Mouse (Mus musculus): ENCODE results near the gene Arhgef11.
A peak's percentile ranks its signal among the peaks of the same experiment; 100 is the strongest.

Arhgef11 gene

DNA sequence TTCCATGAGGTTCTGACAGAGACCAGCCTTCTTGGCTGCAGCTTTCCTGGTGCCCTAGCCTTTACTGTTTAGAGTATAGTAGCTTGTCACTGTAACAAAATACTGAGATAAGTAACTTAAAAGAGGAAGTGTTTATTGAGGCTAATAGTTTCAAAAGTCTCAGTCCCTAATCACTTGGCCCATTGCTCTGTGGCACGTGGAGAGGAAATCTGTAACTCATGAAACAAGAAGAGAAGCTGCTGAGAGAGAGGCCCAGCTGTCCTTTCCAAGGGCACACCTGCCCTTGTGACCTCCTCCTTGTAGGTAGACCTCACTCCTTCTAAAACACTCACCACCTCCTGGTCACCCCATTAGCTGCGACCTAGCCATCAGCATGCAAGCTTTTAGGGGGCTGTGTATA is 101.2 kb downstream of the Arhgef11 start:
- DNase-seq: no peak

DNA sequence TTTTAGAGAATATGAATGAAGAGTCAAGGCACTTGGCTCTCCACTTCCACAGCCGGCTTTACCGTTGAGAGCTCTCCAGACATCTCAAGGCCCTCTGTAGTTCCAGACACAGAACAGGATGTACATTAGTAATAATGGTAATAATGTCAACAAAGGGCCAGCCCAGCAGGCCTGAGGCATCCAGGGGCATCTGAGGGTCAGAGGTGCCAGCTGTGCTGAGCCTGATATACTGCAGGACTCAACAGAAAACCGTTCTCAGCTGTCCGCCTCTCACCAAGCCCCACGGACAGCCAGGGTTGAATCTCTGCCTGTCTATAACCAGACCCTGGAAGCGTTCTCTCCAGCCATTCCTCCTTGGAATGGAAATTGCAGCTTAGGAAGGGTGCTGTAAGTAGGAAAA is 107.2 kb downstream of the Arhgef11 start:
- DNase-seq: no peak

DNA sequence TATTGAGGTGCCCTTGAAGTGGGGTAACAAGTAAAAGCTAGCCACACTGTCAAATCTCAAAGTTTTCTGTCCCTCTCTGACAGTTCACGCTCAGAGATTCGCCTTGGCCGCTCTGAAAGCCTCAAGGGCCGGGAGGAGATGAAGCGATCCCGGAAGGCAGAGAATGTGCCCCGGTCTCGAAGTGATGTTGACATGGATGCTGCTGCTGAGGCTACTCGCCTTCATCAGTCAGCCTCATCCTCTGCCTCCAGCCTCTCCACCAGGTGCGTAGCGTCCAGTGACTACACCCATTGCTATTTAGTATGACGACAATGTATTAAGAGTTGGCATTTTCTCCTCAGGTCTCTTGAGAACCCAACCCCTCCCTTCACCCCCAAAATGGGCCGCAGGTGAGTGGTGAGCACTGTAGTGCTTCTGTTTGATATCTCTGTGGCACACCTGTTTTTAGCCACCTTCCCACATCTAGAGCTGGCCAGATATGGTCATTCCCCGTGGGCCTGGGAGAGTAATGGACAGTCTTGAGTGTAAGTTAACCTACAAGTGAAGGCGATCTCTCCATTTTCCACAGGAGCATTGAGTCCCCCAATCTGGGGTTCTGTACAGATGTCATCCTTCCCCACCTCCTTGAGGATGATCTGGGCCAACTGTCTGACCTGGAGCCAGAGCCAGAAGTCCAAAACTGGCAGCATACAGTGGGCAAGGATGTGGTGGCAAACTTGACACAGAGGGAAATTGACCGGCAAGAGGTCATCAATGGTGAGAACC is 108.2 kb downstream of the Arhgef11 start:
- DNase-seq: no peak

DNA sequence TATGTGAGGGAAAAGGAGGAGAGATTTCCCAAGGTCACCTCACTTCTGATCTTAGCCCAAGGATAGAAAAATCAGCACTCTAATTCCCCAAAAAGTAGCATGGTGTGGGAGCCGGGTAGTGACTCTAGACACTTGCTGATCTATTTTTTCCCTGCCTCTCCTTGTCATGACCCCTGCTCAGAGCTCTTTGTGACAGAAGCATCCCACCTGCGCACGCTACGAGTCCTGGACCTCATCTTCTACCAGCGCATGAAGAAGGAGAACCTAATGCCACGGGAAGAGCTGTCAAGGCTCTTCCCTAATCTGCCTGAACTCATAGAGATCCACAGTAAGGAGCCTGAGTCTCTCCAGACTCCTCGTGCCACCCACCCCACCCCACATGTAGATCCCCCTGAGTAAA is 108.8 kb downstream of the Arhgef11 start:
- no peak for DNase-seq

DNA sequence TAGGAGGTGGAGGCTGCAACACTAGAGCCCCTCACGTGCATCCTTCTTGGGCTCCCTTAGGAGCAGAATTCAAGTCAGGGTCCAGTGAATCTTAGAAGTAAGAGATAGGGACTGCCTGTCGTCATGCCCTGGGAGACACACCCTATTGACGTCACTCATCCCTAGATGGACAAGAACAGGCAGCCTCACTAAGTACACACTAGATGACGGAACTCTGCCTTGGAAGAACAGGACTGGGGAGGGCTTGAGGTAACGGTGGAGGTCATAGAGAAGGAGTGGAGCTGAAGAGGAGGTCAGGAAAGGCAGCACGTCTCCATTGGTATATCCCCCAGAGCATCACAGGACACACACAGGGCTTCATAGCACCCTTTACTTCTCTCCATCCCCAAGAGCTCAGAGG is 111.3 kb downstream of the Arhgef11 start:
- DNase-seq: no peak

DNA sequence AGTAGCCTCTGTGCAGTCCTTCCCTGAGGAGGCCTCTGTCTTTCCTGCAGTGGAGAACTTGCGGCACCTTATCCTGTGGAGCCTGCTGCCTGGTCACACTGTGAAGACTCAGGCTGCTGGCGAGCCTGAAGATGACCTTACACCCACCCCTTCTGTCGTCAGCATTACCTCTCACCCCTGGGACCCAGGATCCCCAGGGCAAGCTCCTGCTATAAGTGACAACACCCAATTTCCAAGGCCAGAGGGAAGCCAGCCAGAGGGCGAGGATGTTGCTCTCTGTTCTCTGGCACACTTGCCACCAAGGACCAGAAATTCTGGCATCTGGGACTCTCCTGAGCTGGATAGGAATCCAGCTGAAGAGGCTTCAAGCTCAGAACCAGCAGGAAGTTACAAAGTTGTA is 115.7 kb downstream of the Arhgef11 start:
- DNase-seq: no peak

DNA sequence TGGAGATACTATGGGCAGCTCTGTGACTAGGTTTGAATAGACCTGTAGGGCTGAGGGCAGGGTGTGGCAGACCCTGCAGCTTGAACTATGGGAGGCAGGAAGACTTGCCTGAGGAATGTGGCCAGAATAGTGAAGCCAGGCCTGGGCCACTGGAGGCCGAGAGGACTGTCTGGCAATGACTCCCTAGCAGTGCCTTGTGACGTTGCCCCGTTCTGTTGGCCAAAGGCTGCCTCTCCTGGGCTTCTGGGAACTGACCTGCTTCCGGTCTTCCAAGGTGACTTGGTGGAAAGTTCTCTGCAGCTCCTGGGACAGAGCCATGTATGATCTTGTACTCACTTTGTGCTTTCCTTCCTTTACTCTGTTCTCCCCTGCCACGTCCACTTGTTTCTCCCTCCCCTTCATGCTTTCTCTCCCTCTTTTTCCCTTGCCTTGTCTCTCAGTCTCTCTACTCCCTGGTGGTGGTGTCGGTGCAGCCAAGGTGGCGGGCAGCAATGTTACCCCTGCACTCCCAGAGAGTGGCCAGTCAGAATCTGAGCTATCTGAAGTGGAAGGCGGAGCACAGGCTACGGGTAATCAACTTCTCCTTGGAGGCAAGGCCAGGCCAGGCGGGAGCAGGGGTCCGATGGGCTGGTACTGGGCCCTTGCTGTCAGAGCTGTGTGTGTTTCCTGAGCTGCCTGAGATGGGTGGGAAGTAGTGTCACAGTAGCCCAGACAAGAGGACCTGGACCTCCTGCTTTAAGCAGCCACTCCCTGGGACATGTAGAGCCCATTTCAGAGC is 116.8 kb downstream of the Arhgef11 start:
- no peak for DNase-seq

DNA sequence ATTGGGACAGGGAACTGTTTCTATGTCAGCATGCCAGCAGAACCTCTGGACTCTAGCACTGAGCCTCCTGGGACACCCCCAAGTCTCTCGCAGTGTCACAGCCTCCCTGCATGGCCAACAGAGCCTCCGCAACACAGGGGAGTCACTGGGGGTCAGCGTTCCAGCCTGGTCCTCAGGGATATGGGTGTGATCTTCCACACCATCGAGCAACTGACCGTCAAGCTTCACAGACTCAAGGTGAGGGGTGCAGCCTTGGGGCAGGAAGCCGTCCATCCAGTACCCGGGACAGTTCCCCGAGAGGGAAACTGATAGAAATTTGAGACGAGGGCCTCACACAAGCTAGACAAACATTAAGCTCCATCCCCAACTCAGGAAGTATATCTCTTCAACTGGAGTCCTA is 118.0 kb downstream of the Arhgef11 start:
- DNase-seq: no peak

DNA sequence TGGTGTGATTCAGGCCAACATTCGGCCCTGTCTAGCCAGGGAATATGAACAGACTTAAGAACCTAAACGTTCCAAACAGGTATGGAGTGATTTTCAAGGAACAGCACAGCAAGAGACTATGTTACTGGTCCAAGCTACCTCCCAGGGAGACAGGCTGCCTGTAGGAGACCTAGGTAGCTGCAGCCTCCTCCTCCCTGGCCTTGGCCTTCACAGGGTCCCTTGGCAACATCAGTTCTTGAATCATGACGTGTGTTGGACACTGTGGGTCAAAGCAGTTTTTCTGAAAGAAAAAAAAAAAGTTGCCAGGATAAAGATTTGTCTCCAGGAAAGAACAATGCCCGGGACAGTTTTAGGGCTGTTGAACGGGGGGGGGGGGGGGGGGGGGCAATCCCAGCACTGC is 121.5 kb downstream of the Arhgef11 start:
- DNase-seq: no peak

DNA sequence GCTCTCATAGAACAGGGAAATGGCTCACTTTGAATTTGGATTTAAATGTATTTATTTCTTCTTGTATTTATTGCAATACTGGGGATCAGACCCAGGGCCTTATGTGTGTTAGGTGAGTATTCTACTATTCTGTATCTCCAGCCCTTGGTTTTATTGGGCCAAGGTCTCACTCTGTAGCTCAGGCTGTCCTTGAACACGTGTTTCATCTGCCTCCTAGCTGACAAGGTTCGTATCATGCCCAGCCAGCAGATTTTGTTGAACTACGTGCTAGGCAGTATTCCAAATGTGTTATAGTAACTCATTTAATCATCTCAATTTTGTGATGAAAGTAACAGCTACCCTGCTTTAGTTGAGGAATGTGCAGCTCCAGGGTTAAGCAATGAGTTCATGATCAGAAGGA is 124.7 kb downstream of the Arhgef11 start:
- no peak for DNase-seq

DNA sequence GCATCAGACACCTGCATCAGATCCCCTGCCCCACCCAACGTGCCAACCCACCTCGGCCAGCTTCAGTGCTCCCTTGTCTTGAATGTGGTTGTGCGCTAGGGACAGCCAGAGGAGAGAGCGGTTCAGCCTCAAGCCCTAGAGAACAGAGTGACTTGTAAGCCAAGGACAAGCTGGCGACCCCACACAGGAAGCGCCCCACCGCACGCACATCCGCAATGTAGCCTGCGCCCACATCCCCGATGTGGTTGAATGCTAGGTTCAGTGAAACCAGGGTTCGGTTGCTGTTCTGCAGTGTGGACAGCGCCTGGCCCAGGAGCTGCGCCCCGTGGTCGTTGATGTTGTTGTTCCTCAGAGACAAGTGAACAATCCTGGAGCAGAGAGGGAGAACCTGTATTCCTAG is 125.4 kb downstream of the Arhgef11 start:
- DNase-seq: no peak

DNA sequence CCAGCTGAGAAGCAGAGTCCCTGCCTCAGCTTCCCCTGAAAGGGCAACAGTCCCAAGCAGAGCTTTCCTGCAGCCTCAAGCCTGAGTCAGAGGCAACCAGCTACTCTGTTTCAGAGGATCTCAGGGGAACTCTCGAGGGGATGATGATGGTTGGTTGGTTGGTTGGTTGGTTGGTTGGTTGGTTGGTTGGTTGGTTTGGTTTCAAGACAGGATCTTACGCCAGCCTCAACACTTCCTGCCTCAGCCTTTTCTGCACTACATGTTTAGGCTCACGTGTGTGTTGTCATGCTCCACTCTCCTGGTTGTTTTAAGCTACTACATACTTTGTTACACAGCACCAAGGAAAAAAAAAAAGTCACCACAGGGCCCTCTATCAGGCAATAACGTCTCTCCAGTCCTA is 126.6 kb downstream of the Arhgef11 start:
- no peak for DNase-seq

DNA sequence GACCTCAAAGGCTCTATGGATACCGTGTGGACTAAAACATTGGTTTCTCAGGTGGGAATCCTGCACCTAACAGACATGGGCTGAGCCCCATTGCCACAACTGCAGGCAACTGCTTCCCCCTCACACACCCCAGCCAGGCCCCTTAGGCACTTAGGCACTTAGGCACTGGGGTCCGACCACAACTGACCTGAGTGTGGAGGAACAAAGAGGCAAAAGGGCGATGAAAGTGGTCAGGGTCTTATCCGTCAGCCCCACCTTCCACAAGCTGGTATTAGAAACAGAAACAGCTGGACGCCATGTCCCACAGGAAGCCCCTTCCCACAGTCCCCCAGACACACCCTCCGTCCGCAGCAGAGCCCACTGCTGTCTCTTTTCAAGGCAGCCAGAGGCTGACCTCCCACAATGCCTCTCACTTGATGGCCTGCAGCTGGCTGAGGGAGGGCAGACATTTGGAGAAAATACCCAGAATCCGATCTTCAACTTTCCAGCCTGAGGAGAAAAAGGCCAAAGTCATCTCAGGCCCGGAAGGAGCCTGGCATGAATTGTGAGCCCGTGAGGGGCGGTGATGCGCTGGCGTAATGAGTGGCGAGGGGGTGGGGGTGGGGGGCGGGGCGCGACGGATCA is 127.8 kb downstream of the Arhgef11 start:
- no peak for DNase-seq

DNA sequence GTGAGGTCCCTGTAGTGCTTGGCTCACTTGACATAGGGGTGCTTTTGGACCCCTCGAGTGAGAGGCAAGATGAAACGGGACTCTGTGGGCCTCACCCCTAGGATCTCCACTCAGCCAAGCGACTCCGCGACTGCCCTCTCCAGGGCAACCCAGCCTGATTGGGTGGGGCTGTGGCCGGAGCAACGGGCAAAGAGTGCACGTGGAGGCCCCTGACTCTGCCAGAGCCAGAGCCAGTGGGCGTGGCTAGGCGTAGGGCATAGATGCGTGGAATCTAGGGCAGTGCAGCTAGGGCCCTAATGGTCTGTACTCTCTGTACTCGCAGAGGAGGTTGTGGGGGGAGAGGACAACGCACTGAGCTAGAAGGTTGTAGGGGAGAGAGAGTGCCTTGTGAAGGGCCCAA is 131.1 kb downstream of the Arhgef11 start, which contains the start of gene Lrrc71:
TSS of gene Lrrc71 (minus strand) at position 195 of the 400 bp plus-strand sequence.
- DNase-seq: no peak

DNA sequence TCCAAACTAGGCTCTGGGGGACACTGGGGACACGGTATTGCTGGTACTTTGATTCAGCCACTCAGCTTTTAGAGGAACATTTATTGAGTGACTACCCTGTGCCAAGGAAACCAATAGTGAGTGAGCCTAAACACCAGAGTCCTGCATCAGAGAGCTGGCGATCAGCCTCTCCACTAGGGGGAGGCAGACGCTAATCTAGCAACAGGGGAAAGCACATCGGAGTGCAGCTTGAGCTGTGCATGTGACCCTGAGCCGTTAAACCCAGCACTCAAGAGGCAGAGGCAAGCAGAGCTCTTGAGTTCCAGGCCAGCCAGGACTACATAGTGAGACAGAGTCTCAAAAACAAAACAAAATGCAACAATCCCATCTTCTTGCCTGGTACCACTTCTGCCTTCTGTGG is 131.7 kb downstream of the Arhgef11 start:
- DNase-seq: peak; percentile 48

DNA sequence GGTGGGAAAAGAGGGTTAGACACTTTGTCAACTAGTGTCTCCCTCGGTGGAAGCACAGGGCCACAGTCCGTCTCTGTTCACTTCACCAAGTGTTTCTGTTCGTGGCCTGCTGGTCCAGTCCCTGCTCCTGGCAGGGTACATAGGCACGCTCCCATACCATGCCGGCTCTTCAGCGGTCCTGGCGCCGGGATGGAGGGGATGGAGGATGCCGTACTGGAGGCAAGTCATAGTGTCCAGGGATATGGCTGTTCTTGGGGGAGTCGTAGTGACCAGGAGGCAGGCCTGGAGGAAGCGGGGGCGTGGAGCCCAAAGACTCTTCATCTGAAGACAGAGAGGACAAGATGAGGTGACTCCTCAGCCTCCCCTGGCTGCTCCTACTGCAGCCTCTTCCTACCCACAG is 132.6 kb downstream of the Arhgef11 start:
- DNase-seq: no peak

DNA sequence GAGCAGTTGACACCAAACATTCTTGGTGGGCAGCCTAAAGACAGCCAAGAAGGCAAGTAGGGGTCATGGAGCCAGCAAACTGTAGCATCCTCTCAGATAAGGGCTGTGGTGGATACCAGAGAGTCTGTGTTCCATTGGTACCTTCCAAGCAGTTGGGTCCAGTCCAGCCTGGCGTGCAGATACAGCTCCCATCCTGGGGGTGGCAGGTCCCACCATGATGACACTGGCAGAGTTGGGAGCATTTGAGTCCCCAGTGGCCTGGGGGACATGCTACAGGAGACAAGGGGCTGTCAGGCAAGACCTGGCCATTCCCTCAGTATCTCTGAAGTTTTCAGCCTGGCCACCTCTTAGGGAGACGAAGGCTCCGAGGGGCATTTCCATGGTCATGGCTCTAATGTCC is 135.2 kb downstream of the Arhgef11 start:
- DNase-seq: no peak

DNA sequence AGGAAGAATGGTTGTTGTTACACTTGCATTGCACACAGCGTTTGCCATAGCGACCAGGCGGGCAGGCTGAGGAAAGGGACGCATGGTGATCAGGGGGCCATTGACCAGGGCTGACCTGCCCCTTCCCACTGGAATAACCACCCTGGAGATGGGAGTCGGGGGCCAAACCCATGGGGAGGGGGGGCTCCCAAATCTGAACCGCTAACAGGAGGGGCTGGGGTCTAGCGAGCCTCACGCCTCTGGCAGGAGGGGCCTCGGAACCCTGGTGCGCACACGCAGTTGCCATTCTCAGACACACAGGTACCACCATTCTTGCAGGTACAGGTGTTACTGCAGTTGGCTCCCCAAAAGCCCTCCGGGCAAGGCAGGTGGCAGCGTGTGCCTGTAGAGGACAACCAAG is 136.5 kb downstream of the Arhgef11 start:
- DNase-seq: no peak

DNA sequence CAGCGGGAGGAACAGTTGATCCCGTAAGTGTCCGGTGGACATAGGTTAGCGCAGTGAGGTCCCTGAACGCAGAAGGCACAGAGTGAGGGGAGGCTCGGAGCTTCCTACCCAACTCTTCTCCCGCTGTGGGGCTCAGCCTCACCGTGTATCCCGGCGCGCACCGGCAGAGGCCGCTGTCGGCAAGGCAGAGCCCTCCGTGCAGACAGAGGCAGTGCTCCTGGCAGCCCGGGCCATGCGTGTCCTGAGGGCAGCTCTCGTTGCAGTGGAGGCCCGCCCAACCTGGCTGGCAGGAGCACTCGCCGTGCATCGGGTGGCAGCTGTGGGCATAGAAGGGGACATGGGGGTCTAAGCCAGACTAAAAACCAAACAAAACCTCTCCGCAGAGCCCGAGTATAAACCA is 138.6 kb downstream of the Arhgef11 start:
- peak; percentile 75 for DNase-seq

DNA sequence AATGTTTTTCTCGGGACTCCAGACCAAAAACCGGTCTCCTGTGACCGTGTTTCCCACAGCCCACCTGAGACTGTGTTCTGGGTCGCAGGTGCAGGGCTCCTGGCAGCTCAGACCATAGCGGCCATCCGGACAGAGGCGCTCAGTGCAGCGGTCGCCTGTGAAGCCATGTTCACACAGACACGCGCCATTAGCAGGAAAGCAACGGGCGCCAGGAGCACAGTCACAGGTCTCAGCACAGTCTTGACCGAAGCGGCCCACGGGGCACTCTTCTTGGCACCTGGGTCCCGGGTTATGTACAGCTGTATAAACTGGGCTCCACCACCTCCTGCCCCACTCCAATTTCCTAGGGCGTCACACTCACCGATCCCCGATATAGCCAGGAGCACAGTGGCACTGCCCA is 139.1 kb downstream of the Arhgef11 start:
- no peak for DNase-seq

DNA sequence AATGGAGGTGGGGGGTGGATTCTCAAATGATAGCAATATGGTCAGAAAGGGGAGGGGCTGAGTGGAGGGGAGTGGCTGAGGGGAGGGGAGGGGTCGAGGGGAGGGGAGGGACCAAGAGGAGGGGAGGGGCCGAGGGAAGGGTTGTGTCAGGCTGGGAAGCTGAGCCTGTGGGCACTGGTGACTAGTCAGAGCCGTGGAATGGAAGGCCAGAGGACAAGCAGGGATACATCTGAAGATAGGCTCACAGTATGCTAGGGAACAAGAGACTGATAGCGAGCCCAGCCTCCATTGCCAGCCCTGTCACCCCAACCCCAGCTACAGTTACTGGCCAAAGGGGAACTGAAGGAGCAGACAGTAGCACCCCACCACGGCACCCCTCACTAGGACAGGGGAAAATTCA is 141.3 kb downstream of the Arhgef11 start:
- no peak for DNase-seq

DNA sequence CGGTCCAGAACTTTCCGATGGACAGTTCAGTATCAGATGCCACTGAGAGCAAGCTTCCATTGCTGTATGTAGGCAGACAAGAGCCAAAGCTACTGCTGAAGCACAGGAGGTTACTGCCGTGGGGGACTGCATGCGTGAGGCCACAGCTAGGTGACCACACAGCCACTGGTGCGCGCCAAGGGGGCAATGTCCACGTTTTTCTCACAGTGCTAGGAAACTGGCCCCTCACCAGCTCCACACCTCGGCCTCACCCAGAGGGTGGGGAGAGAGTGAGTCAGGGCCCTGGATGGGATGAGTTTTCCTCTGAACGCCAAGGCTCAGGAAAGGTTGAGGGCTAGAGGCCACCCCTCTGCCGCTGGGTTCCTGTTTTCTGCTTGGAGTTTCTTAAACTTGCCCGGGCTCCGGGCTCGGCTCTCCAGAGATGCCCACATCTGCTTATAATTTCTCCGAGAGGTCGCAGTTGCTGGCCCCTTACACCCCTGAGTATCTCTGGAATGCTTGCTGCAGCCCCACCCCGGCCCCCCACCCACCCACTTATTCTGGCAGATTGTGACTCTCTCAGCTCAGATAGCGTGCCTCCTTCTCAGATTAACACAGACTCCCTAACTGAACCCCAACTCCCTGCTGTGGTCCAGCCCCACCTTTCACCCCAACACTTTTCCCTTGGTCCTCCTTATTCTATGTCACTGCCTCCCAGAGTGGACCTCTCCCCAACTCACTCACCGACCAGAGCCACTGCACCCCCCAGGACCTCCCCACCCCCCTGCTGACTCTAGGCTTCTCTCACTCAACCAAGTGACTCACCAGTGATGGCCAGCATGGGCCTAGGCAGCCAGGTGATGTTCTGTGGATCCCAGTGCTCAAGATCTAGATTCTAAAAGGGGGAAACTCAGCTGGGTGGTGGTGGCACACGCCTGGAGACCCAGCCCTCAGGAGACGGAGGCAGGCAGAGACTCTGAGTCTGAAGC is 144.3 kb downstream of the Arhgef11 start:
- DNase-seq: no peak

DNA sequence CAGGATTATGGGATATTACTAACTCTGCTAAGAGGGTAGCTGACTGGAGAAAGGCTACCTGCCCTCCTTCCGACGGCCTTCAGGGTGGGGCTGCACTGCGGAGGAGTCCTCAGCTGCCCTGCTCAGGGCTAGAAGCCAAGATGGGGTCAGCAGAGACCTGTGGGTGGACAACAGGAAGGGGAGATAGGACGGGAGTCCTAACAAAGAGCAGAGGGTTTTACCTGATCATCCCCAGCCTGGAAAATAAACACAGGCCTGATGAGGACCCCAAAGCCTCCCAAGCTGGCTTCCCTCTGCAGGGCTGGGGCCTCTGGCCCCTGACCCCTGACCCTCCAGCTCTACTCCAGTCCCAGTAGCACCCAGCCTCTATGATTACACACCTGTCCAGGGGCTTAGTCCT is 145.8 kb downstream of the Arhgef11 start:
- DNase-seq: no peak

Measured in liver (tissue).